Mouse (Mus musculus) bone marrow, adult 2 months (tissue): ENCODE results near the gene Poglut1.

Experiments
- CTCF ChIP-seq: fragments of 200-500 bp; IDR thresholded peaks from 2 replicates; pipeline ENCODE4 v1.5.1; 2011; ENCODE audit warnings: low read length, control low read depth; ENCODE audit not compliant: control insufficient read depth, insufficient read depth
- POLR2A ChIP-seq: fragments of 200-500 bp; IDR thresholded peaks from 2 replicates; pipeline ENCODE4 v1.6.1; 2011; ENCODE audit warnings: low read depth, mild to moderate bottlenecking, control low read depth, low read length, borderline replicate concordance; ENCODE audit not compliant: control insufficient read depth

- TF ChIP-seq POLR2A (peak; percentile 25; the same call in 1 of the 2 replicates), CTCF (no peak; the same call in 1 of the 2 replicates)
Observed at GRCm38 (mm10) chr16:38522129-38523084, 27.7 kb downstream of the Poglut1 start, which contains the start of gene Timmdc1.
